Mouse (Mus musculus) stomach, embryonic 14.5 days (tissue): ENCODE measurements around the gene Yap1. TPM values are rescaled to one million over a fixed set of nuclear protein-coding genes. Genes with fewer than 3 reads are reported as not detected.

ENCODE experiments used
- ATAC-seq: fragments of 200-750 bp; cut with Nextera tagmentation; 2 replicates; pipeline ENCODE4 v1.8.0; 2017; ENCODE audit warnings: low read depth, moderate TSS enrichment; ENCODE audit not compliant: insufficient number of reproducible peaks, insufficient read depth, low FRiP score
- H3K27ac ChIP-seq: fragments of 300-500 bp; sonication (generic); 2 replicates; pipeline ENCODE4 v1.5.1; 2014; ENCODE audit warnings: mild to moderate bottlenecking, low read length, moderate library complexity, mixed read lengths
- H3K27me3 ChIP-seq: fragments of 300-500 bp; sonication (generic); 2 replicates; pipeline ENCODE4 v1.6.1; 2014; ENCODE audit warnings: low read length, control low read depth, mixed read lengths; ENCODE audit not compliant: control insufficient read depth, insufficient read depth
- H3K36me3 ChIP-seq: fragments of 300-500 bp; sonication (generic); 2 replicates; pipeline ENCODE4 v1.6.1; 2014; ENCODE audit warnings: mild to moderate bottlenecking, control low read depth, low read length, moderate library complexity, mixed read lengths; ENCODE audit not compliant: control insufficient read depth, insufficient read depth
- H3K4me1 ChIP-seq: fragments of 300-500 bp; sonication (generic); 2 replicates; pipeline ENCODE4 v1.6.1; 2014; ENCODE audit warnings: low read length, control low read depth, mixed read lengths; ENCODE audit not compliant: control insufficient read depth, insufficient read depth
- H3K4me2 ChIP-seq: fragments of 300-500 bp; sonication (generic); replicated peaks from 2 replicates; pipeline ENCODE4 v1.6.1; 2014; ENCODE audit warnings: low read depth, low read length, control low read depth
- H3K4me3 ChIP-seq: fragments of 300-500 bp; sonication (generic); 2 replicates; pipeline ENCODE4 v1.5.1; 2014; ENCODE audit warnings: low read depth, low read length, control low read depth
- H3K9ac ChIP-seq: fragments of 300-500 bp; sonication (generic); replicated peaks from 2 replicates; pipeline ENCODE4 v1.6.1; 2014; ENCODE audit warnings: low read depth, mild to moderate bottlenecking, control low read depth, low read length, moderate library complexity, mixed read lengths
- H3K9me3 ChIP-seq: fragments of 300-500 bp; sonication (generic); 2 replicates; pipeline ENCODE4 v1.6.1; 2016; ENCODE audit warnings: low read depth, low read length, control low read depth; ENCODE audit not compliant: control insufficient read depth
- WGBS: fragments of 180-500 bp; shearing (Covaris S2); extraction: QIAGEN DNeasy Blood & Tissue Kit; methylation state at CpG from one replicate; pipeline ENCODE4 v1.1.7; 2014; 5-methylcytosine and 5-hydroxymethylcytosine counted together
- polyA plus RNA-seq: library from polyadenylated mRNA; unstranded; fragments of >200 nt; fragmentation: Nextera tagmentation; extraction: Ambion mirVana; gene quantifications from 2 replicates; pipeline ENCODE4 v1.2.1, GENCODE M21; 2014

Gene Yap1
- polyA plus RNA-seq, 1 experiment from 2014 or later: 35.1 TPM

- no peak overlapping the region for H3K4me2 ChIP-seq
- no peak overlapping the region for H3K27ac ChIP-seq
- H3K36me3 ChIP-seq: no peaks in the 10 kb centered on the region
- 52% methylated on average over 12 of the region's 20 CpGs for WGBS
- H3K27me3 ChIP-seq: no peaks in the 10 kb centered on the region
- H3K9ac ChIP-seq: no peak overlapping the region
- no peak overlapping the region for H3K4me3 ChIP-seq
- no peaks in the 10 kb centered on the region for H3K4me1 ChIP-seq
- ATAC-seq: no peak
- no peaks in the 10 kb centered on the region for H3K9me3 ChIP-seq
Measured at GRCm38 (mm10) chr9:8017253-8017913, 13.0 kb upstream of the Yap1 start.

GRCm38 (mm10) chr9:8003301-8004271 is 810 bp downstream of the Yap1 start:
- H3K4me3 ChIP-seq: peak overlapping the region; percentile 90

GRCm38 (mm10) chr9:8002806-8003205 is 1.6 kb downstream of the Yap1 start:
- Histone ChIP-seq H3K27ac (peak overlapping the region; percentile 98; the same call in 1 of the 2 replicates), H3K4me3 (peak overlapping the region; percentile 90), H3K36me3 (peaks cover 26% of the 10 kb centered on the region), H3K27me3 (no peaks in the 10 kb centered on the region), H3K4me2 (peak overlapping the region; percentile 71), H3K9ac (peak overlapping the region; percentile 98), H3K9me3 (no peaks in the 10 kb centered on the region), H3K4me1 (peaks cover 7% of the 10 kb centered on the region; the same call in 1 of the 2 replicates)
- ATAC-seq: no peak
- 1% methylated on average over 12 of the region's 12 CpGs for WGBS

More at GRCm38 (mm10) chr9:8003301-8004271, 810 bp downstream of the Yap1 start:
- under 1% methylated on average over 76 of the region's 82 CpGs for WGBS
- H3K4me2 ChIP-seq: peak overlapping the region; percentile 71
- H3K4me1 ChIP-seq: peaks cover 7% of the 10 kb centered on the region; the same call in 1 of the 2 replicates
- H3K9ac ChIP-seq: peak overlapping the region; percentile 98
- H3K9me3 ChIP-seq: no peaks in the 10 kb centered on the region
- peak overlapping the region; percentile 98 for H3K27ac ChIP-seq
- ATAC-seq: peak; percentile 69
- no peaks in the 10 kb centered on the region for H3K27me3 ChIP-seq
- H3K36me3 ChIP-seq: peaks cover 21% of the 10 kb centered on the region

DNA sequence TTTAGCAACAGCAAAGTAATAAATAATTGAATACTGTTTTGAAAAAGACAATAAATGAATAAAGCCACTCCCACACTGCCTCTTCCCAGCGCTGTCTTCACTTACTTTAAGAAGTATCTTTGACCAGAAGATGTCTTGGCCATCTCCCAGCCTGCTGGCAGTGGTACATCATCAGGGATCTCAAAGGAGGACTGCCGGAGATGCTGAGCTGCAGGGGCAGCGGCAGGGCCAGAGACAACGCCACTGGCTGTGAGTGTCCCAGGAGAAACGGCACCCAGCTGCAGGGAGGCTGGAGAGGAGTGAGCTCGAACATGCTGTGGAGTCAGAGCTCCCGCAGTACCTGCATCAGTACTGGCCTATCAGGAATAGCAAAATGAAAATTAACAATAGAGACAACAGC is 3.0 kb downstream of the Yap1 start:
- no peak overlapping the region for H3K4me3 ChIP-seq
- no peak overlapping the region for H3K27ac ChIP-seq
- H3K9me3 ChIP-seq: no peaks in the 10 kb centered on the region
- H3K36me3 ChIP-seq: peaks cover 27% of the 10 kb centered on the region
- no peak overlapping the region for H3K9ac ChIP-seq
- H3K27me3 ChIP-seq: no peaks in the 10 kb centered on the region
- no peak for ATAC-seq
- WGBS: 56% methylated on average over 7 of the region's 7 CpGs
- peaks cover 7% of the 10 kb centered on the region; the same call in 1 of the 2 replicates for H3K4me1 ChIP-seq
- 0 out of 2 replicates have a peak overlapping the region, but pooled peaks have one; percentile 8 for H3K4me2 ChIP-seq

- H3K36me3 ChIP-seq: peaks cover 22% of the 10 kb centered on the region; the same call in 1 of the 2 replicates
- ATAC-seq: no peak
- H3K27ac ChIP-seq: no peak overlapping the region
- H3K4me2 ChIP-seq: no peak overlapping the region
- no peak overlapping the region for H3K9ac ChIP-seq
- H3K4me1 ChIP-seq: no peaks in the 10 kb centered on the region
- H3K27me3 ChIP-seq: no peaks in the 10 kb centered on the region
- H3K4me3 ChIP-seq: no peak overlapping the region
- 83% methylated on average over 5 of the region's 5 CpGs for WGBS
- no peaks in the 10 kb centered on the region for H3K9me3 ChIP-seq
Measured at GRCm38 (mm10) chr9:7994275-7994674, 10.1 kb downstream of the Yap1 start.

DNA sequence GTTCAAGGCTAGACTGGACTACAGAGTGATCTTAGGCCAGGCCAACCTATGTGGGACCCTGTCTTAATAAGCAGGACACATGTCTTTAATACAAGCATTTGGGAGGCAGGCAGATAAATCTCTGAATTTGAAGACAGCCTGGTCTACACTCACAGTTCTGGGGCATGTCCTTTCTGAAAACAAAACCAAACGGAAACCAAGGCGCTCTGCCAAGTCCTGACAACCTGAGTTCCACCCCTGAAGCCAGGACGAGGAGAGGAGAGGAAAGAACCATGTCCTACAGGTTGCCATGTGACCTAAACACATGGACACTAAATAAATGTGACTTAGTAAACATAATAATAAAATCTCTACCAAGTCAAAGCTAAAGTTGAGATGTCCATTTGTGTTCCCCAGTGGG is 11.7 kb downstream of the Yap1 start:
- Histone ChIP-seq H3K9me3 (no peaks in the 10 kb centered on the region), H3K27ac (no peak overlapping the region), H3K9ac (no peak overlapping the region), H3K27me3 (no peaks in the 10 kb centered on the region), H3K4me2 (no peak overlapping the region), H3K4me1 (no peaks in the 10 kb centered on the region), H3K36me3 (peaks cover 13% of the 10 kb centered on the region; the same call in 1 of the 2 replicates), H3K4me3 (no peak overlapping the region)
- 68% methylated on average over 3 of the region's 3 CpGs for WGBS
- ATAC-seq: no peak

- ATAC-seq: no peak
- no peak overlapping the region for H3K27ac ChIP-seq
- no peaks in the 10 kb centered on the region for H3K4me1 ChIP-seq
- H3K27me3 ChIP-seq: no peaks in the 10 kb centered on the region
- peaks cover 13% of the 10 kb centered on the region; the same call in 1 of the 2 replicates for H3K36me3 ChIP-seq
- H3K4me2 ChIP-seq: no peak overlapping the region
- no peak overlapping the region for H3K9ac ChIP-seq
- WGBS: 71% methylated on average over 4 of the region's 4 CpGs
- H3K9me3 ChIP-seq: no peaks in the 10 kb centered on the region
- H3K4me3 ChIP-seq: no peak overlapping the region
Measured at GRCm38 (mm10) chr9:7990897-7991296, 13.5 kb downstream of the Yap1 start.

GRCm38 (mm10) chr9:7987119-7987518 is 17.3 kb downstream of the Yap1 start:
- no peak for ATAC-seq
- Histone ChIP-seq H3K27me3 (no peaks in the 10 kb centered on the region), H3K4me1 (0 out of 2 replicates have a peak, but pooled peaks cover 3% of the 10 kb centered on the region), H3K4me3 (no peak overlapping the region), H3K4me2 (no peak overlapping the region), H3K36me3 (peaks cover 8% of the 10 kb centered on the region; the same call in 1 of the 2 replicates), H3K9me3 (no peaks in the 10 kb centered on the region), H3K9ac (no peak overlapping the region), H3K27ac (no peak overlapping the region)
- WGBS: 81% methylated on average over 5 of the region's 5 CpGs
